Mouse (Mus musculus) stomach, postnatal 0 days (tissue): ENCODE measurements around the gene N4bp2. TPM values are rescaled to one million over a fixed set of nuclear protein-coding genes. Genes with fewer than 3 reads are reported as not detected.

Experiments used
- ATAC-seq: fragments of 200-750 bp; cut with Nextera tagmentation; 2 replicates; pipeline ENCODE4 v1.8.0; 2017; ENCODE audit not compliant: low FRiP score, low TSS enrichment
- DNase-seq: peaks from one replicate; pipeline ENCODE4 v3.0.0-alpha.2; 2016; ENCODE audit warnings: low spot score
- H3K27ac ChIP-seq: fragments of 300-500 bp; sonication (generic); replicated peaks from 2 replicates; pipeline ENCODE4 v1.5.1; 2014; ENCODE audit warnings: mild to moderate bottlenecking, control low read depth
- H3K27me3 ChIP-seq: fragments of 300-500 bp; sonication (generic); 2 replicates; pipeline ENCODE4 v1.6.1; 2014; ENCODE audit warnings: low read length; ENCODE audit not compliant: control insufficient read depth, insufficient read depth
- H3K36me3 ChIP-seq: fragments of 300-500 bp; sonication (generic); 2 replicates; pipeline ENCODE4 v1.6.1; 2014; ENCODE audit warnings: low read length, mixed read lengths; ENCODE audit not compliant: control insufficient read depth, insufficient read depth
- H3K4me1 ChIP-seq: fragments of 300-500 bp; sonication (generic); replicated peaks from 2 replicates; pipeline ENCODE4 v1.6.1; 2014; ENCODE audit warnings: antibody characterized with exemption; ENCODE audit not compliant: control insufficient read depth, insufficient read depth
- H3K4me2 ChIP-seq: fragments of 300-500 bp; sonication (generic); replicated peaks from 2 replicates; pipeline ENCODE4 v1.6.1; 2014; ENCODE audit warnings: low read depth, mild to moderate bottlenecking, control low read depth, moderate library complexity
- H3K4me3 ChIP-seq: fragments of 300-500 bp; sonication (generic); 2 replicates; pipeline ENCODE4 v1.5.1; 2014; ENCODE audit warnings: low read depth, low read length, control low read depth
- H3K9ac ChIP-seq: fragments of 300-500 bp; sonication (generic); 2 replicates; pipeline ENCODE4 v1.6.1; 2014; ENCODE audit warnings: mild to moderate bottlenecking, low read length, control low read depth, mixed read lengths
- H3K9me3 ChIP-seq: fragments of 300-500 bp; sonication (generic); 2 replicates; pipeline ENCODE4 v1.6.1; 2016; ENCODE audit warnings: low read length; ENCODE audit not compliant: control insufficient read depth
- CTCF ChIP-seq: IDR thresholded peaks from 2 replicates; pipeline ENCODE4 v1.5.1; 2016; ENCODE audit warnings: antibody characterized with exemption, low read depth, mild to moderate bottlenecking, moderate library complexity
- EP300 ChIP-seq: optimal IDR thresholded peaks from 2 replicates; pipeline ENCODE3; 2016; ENCODE audit warnings: antibody characterized with exemption
- WGBS: fragments of 180-500 bp; shearing (Covaris S2); extraction: QIAGEN DNeasy Blood & Tissue Kit; methylation state at CpG from one replicate; pipeline ENCODE4 v1.1.7; 2014; 5-methylcytosine and 5-hydroxymethylcytosine counted together
- polyA plus RNA-seq: library from polyadenylated mRNA; unstranded; fragments of >200 nt; fragmentation: Nextera tagmentation; extraction: Ambion mirVana; gene quantifications from 2 replicates; pipeline ENCODE4 v1.2.1, GENCODE M21; 2015

N4bp2 gene
- polyA plus RNA-seq, 1 experiment from 2014 or later, result 6.0 TPM

GRCm38 (mm10) chr5:65833766-65834498, 70.6 kb downstream of the N4bp2 start:
- H3K9ac ChIP-seq, result no peak overlapping the region
- WGBS, result 87% methylated on average over 8 of the region's 8 CpGs
- DNase-seq, result no peak
- no peaks in the 10 kb centered on the region for H3K4me1 ChIP-seq
- no peak for ATAC-seq
- H3K36me3 ChIP-seq, result no peaks in the 10 kb centered on the region
- H3K4me2 ChIP-seq, result no peak overlapping the region
- H3K27ac ChIP-seq, result no peak overlapping the region
- no peaks in the 10 kb centered on the region for H3K27me3 ChIP-seq
- no peaks in the 10 kb centered on the region for H3K9me3 ChIP-seq
- H3K4me3 ChIP-seq, result no peak overlapping the region
- no peak for TF ChIP-seq CTCF
- TF ChIP-seq EP300, result no peak

GRCm38 (mm10) chr5:65838053-65838452, 74.7 kb downstream of the N4bp2 start:
- H3K4me2 ChIP-seq, result no peak overlapping the region
- WGBS, result 55% methylated on average over 6 of the region's 6 CpGs
- no peaks in the 10 kb centered on the region for H3K4me1 ChIP-seq
- H3K9me3 ChIP-seq, result no peaks in the 10 kb centered on the region
- no peak overlapping the region for H3K4me3 ChIP-seq
- ATAC-seq (no peak), DNase-seq (no peak)
- no peaks in the 10 kb centered on the region for H3K36me3 ChIP-seq
- H3K27ac ChIP-seq, result no peak overlapping the region
- H3K9ac ChIP-seq, result no peak overlapping the region
- TF ChIP-seq EP300, result no peak
- TF ChIP-seq CTCF, result no peak
- H3K27me3 ChIP-seq, result no peaks in the 10 kb centered on the region

- Histone ChIP-seq H3K36me3 (no peaks in the 10 kb centered on the region), H3K4me3 (no peak overlapping the region), H3K4me1 (no peaks in the 10 kb centered on the region), H3K9me3 (no peaks in the 10 kb centered on the region), H3K4me2 (no peak overlapping the region), H3K27ac (no peak overlapping the region), H3K27me3 (no peaks in the 10 kb centered on the region), H3K9ac (no peak overlapping the region)
- DNase-seq, result no peak
- TF ChIP-seq EP300 (no peak), CTCF (no peak)
- 96% methylated on average over 7 of the region's 7 CpGs for WGBS
- no peak for ATAC-seq
These were observed 79.6 kb downstream of the N4bp2 start for GRCm38 (mm10) chr5:65842947-65843346.

- H3K27me3 ChIP-seq, result no peaks in the 10 kb centered on the region
These were observed 83.2 kb downstream of the N4bp2 start for GRCm38 (mm10) chr5:65846534-65846933.

GRCm38 (mm10) chr5:65846958-65847357, 83.6 kb downstream of the N4bp2 start:
- Histone ChIP-seq H3K4me2 (no peak overlapping the region), H3K36me3 (no peaks in the 10 kb centered on the region), H3K4me3 (no peak overlapping the region), H3K27me3 (no peaks in the 10 kb centered on the region), H3K9me3 (no peaks in the 10 kb centered on the region), H3K27ac (no peak overlapping the region; the same call in 1 of the 2 replicates), H3K9ac (no peak overlapping the region), H3K4me1 (no peaks in the 10 kb centered on the region)
- TF ChIP-seq EP300 (no peak), CTCF (no peak)
- ATAC-seq (no peak), DNase-seq (no peak)
- WGBS, result 50% methylated on average over 3 of the region's 3 CpGs

More at GRCm38 (mm10) chr5:65846534-65846933, 83.2 kb downstream of the N4bp2 start:
- Histone ChIP-seq H3K4me2 (no peak overlapping the region), H3K4me3 (no peak overlapping the region), H3K27ac (no peak overlapping the region; the same call in 1 of the 2 replicates), H3K4me1 (no peaks in the 10 kb centered on the region), H3K9ac (no peak overlapping the region), H3K36me3 (no peaks in the 10 kb centered on the region), H3K9me3 (no peaks in the 10 kb centered on the region)
- TF ChIP-seq CTCF (no peak), EP300 (no peak)
- 78% methylated on average over 8 of the region's 8 CpGs for WGBS
- DNase-seq, result no peak
- no peak for ATAC-seq

GRCm38 (mm10) chr5:65847656-65848055, 84.3 kb downstream of the N4bp2 start:
- Histone ChIP-seq H3K27me3 (no peaks in the 10 kb centered on the region), H3K27ac (no peak overlapping the region), H3K4me2 (no peak overlapping the region), H3K36me3 (no peaks in the 10 kb centered on the region), H3K9ac (no peak overlapping the region), H3K4me3 (no peak overlapping the region), H3K9me3 (no peaks in the 10 kb centered on the region), H3K4me1 (no peaks in the 10 kb centered on the region)
- ATAC-seq, result no peak
- TF ChIP-seq CTCF (no peak), EP300 (no peak)
- WGBS, result 78% methylated on average over 7 of the region's 7 CpGs
- DNase-seq, result no peak
